Mouse (Mus musculus): ENCODE results near the gene Abhd5. TPM values are rescaled to one million over a fixed set of nuclear protein-coding genes. Genes with fewer than 3 reads are reported as not detected.

The Abhd5 gene
- polyA plus RNA-seq, 1 experiment from 2014 or later: 50.8 TPM

- 0 out of 2 replicates have a peak, but pooled peaks cover 7% of the 10 kb centered on the region for H3K4me1 ChIP-seq (replicated peaks; ENCODE audit: control insufficient read depth, insufficient read depth, low read length)
- peak overlapping the region; percentile 80 for H3K4me3 ChIP-seq (ENCODE audit: low read depth, low read length)
- no peaks in the 10 kb centered on the region for H3K9me3 ChIP-seq (ENCODE audit: control insufficient read depth)
- peak overlapping the region; percentile 88 for H3K27ac ChIP-seq (ENCODE audit: low read depth, low read length)
- H3K36me3 ChIP-seq (ENCODE audit: control insufficient read depth, insufficient read depth): no peaks in the 10 kb centered on the region
- under 1% methylated on average over 30 of the region's 30 CpGs for WGBS
- H3K4me2 ChIP-seq (replicated peaks; ENCODE audit: low read depth): peak overlapping the region; percentile 83
- no peaks in the 10 kb centered on the region for H3K27me3 ChIP-seq (replicated peaks; ENCODE audit: control insufficient read depth, insufficient read depth, low read length)
- peak; percentile 51 for ATAC-seq
- peak overlapping the region; percentile 98 for H3K9ac ChIP-seq (ENCODE audit: low read depth, low read length)
- no peak for TF ChIP-seq CTCF (IDR thresholded peaks at IDR 0.05; ENCODE audit: low read depth)
Measured at GRCm38 (mm10) chr9:122352025-122352392, 601 bp downstream of the Abhd5 start.

DNA sequence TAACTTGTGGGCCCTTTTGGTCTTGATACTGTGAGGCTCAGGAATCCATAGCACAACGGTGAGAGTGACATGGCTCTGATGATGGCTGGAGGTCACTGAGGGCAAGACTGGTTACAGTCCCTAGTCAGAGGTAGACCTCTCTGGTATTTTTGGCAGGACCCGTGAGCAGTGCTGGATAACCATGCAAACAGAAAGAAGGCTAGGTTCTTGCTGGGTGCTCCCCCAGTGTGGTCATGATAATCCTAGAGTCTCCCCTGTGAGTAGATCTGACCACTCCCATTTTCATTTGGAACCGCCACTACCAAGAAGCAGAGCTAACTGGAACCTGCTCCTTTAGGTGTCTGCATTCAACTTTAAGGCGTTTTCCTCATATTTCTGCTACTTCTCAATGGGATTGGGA is 1.5 kb downstream of the Abhd5 start:
- Histone ChIP-seq H3K36me3 (ENCODE audit: control insufficient read depth, insufficient read depth) (no peaks in the 10 kb centered on the region), H3K9ac (ENCODE audit: low read depth, low read length) (no peak overlapping the region), H3K4me2 (replicated peaks; ENCODE audit: low read depth) (peak overlapping the region; percentile 83), H3K4me3 (ENCODE audit: low read depth, low read length) (peak overlapping the region; percentile 80; the same call in 1 of the 2 replicates), H3K4me1 (replicated peaks; ENCODE audit: control insufficient read depth, insufficient read depth, low read length) (0 out of 2 replicates have a peak, but pooled peaks cover 7% of the 10 kb centered on the region), H3K9me3 (ENCODE audit: control insufficient read depth) (no peaks in the 10 kb centered on the region), H3K27ac (ENCODE audit: low read depth, low read length) (no peak overlapping the region; the same call in 1 of the 2 replicates), H3K27me3 (replicated peaks; ENCODE audit: control insufficient read depth, insufficient read depth, low read length) (no peaks in the 10 kb centered on the region)
- WGBS: 78% methylated on average over 4 of the region's 4 CpGs
- ATAC-seq: no peak
- no peak for TF ChIP-seq CTCF (IDR thresholded peaks at IDR 0.05; ENCODE audit: low read depth)

DNA sequence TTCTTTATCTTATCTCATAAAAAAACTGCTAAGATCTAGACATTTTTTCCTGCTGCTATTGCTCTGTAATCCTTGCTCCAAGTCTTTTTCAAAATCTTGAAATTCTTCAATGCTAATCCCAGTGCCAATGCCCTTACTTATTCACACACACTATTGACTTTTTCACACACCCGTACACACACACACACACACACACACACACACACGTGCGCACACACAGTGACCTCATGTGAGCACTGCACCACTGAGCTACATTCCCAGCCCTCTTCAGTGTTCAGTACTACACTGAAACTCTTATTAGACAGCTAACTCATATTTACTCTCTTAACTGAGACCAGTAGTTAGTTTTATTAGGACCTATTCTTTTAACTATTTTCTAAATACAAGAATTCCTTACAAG is 2.8 kb downstream of the Abhd5 start:
- WGBS: 79% methylated on average over 3 of the region's 3 CpGs
- H3K27me3 ChIP-seq (replicated peaks; ENCODE audit: control insufficient read depth, insufficient read depth, low read length): no peaks in the 10 kb centered on the region
- 0 out of 2 replicates have a peak, but pooled peaks cover 7% of the 10 kb centered on the region for H3K4me1 ChIP-seq (replicated peaks; ENCODE audit: control insufficient read depth, insufficient read depth, low read length)
- H3K9ac ChIP-seq (ENCODE audit: low read depth, low read length): no peak overlapping the region
- no peak overlapping the region for H3K27ac ChIP-seq (ENCODE audit: low read depth, low read length)
- no peak for ATAC-seq
- no peaks in the 10 kb centered on the region for H3K36me3 ChIP-seq (ENCODE audit: control insufficient read depth, insufficient read depth)
- no peak overlapping the region for H3K4me3 ChIP-seq (ENCODE audit: low read depth, low read length)
- no peak for TF ChIP-seq CTCF (IDR thresholded peaks at IDR 0.05; ENCODE audit: low read depth)
- H3K9me3 ChIP-seq (ENCODE audit: control insufficient read depth): no peaks in the 10 kb centered on the region
- H3K4me2 ChIP-seq (replicated peaks; ENCODE audit: low read depth): no peak overlapping the region

- TF ChIP-seq CTCF (IDR thresholded peaks at IDR 0.05; ENCODE audit: low read depth): no peak
- Histone ChIP-seq H3K27ac (ENCODE audit: low read depth, low read length) (no peak overlapping the region), H3K4me3 (ENCODE audit: low read depth, low read length) (no peak overlapping the region), H3K4me2 (replicated peaks; ENCODE audit: low read depth) (no peak overlapping the region), H3K9me3 (ENCODE audit: control insufficient read depth) (no peaks in the 10 kb centered on the region), H3K36me3 (ENCODE audit: control insufficient read depth, insufficient read depth) (no peaks in the 10 kb centered on the region), H3K27me3 (replicated peaks; ENCODE audit: control insufficient read depth, insufficient read depth, low read length) (no peaks in the 10 kb centered on the region), H3K9ac (ENCODE audit: low read depth, low read length) (no peak overlapping the region), H3K4me1 (replicated peaks; ENCODE audit: control insufficient read depth, insufficient read depth, low read length) (0 out of 2 replicates have a peak, but pooled peaks cover 5% of the 10 kb centered on the region)
- WGBS: 75% methylated on average over 1 of the region's 1 CpGs
- no peak for ATAC-seq
Measured at GRCm38 (mm10) chr9:122357073-122357472, 5.7 kb downstream of the Abhd5 start.

DNA sequence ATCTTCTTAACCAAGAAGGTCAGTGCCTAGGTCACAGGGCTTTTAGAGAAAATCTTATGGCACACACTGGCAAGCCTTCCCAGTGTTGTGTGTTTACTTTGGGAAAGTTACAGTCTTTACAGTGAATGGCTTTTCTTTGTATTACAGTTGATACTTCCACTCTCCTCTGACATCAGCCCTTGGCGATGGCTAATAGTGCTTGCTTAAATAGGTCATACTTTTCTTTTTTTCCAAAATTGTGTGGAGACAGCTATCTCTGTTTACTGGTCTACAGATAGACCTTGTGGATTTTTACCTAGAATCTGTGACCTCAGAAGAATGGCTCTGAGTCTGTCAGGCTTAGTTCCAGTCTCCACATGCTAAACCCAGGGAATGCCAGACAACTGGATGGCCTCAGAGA is 6.2 kb downstream of the Abhd5 start:
- Histone ChIP-seq H3K27me3 (replicated peaks; ENCODE audit: control insufficient read depth, insufficient read depth, low read length) (no peaks in the 10 kb centered on the region), H3K4me3 (ENCODE audit: low read depth, low read length) (no peak overlapping the region), H3K36me3 (ENCODE audit: control insufficient read depth, insufficient read depth) (no peaks in the 10 kb centered on the region), H3K27ac (ENCODE audit: low read depth, low read length) (no peak overlapping the region), H3K4me1 (replicated peaks; ENCODE audit: control insufficient read depth, insufficient read depth, low read length) (0 out of 2 replicates have a peak, but pooled peaks cover 5% of the 10 kb centered on the region), H3K4me2 (replicated peaks; ENCODE audit: low read depth) (no peak overlapping the region), H3K9ac (ENCODE audit: low read depth, low read length) (no peak overlapping the region), H3K9me3 (ENCODE audit: control insufficient read depth) (no peaks in the 10 kb centered on the region)
- ATAC-seq: no peak
- TF ChIP-seq CTCF (IDR thresholded peaks at IDR 0.05; ENCODE audit: low read depth): no peak
- 88% methylated on average over 1 of the region's 1 CpGs for WGBS

DNA sequence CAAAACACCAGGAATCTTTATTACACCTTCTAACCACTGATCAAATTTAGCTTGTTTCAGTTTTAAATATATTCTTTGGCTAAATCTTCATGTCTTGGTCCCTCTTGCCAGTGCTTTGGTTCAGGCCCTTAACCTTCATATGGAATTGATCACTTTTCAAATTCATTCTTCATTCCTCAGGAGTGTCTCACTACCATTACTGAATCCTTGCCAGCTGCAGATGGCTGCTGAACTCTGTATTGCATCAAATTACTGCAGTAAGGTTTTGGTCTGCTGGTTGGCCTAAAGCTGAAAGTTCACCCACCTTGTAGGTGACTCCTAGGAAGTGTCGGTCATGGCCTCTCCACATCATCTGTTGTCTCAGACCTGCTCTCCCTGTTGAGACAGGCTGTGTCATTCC is 12.8 kb downstream of the Abhd5 start:
- Histone ChIP-seq H3K27me3 (replicated peaks; ENCODE audit: control insufficient read depth, insufficient read depth, low read length) (no peaks in the 10 kb centered on the region), H3K4me2 (replicated peaks; ENCODE audit: low read depth) (no peak overlapping the region), H3K9ac (ENCODE audit: low read depth, low read length) (no peak overlapping the region), H3K4me1 (replicated peaks; ENCODE audit: control insufficient read depth, insufficient read depth, low read length) (no peaks in the 10 kb centered on the region), H3K4me3 (ENCODE audit: low read depth, low read length) (no peak overlapping the region), H3K36me3 (ENCODE audit: control insufficient read depth, insufficient read depth) (peaks cover 4% of the 10 kb centered on the region), H3K27ac (ENCODE audit: low read depth, low read length) (no peak overlapping the region), H3K9me3 (ENCODE audit: control insufficient read depth) (no peaks in the 10 kb centered on the region)
- TF ChIP-seq CTCF (IDR thresholded peaks at IDR 0.05; ENCODE audit: low read depth): no peak
- ATAC-seq: no peak
- 74% methylated on average over 1 of the region's 1 CpGs for whole genome bisulfite sequencing

DNA sequence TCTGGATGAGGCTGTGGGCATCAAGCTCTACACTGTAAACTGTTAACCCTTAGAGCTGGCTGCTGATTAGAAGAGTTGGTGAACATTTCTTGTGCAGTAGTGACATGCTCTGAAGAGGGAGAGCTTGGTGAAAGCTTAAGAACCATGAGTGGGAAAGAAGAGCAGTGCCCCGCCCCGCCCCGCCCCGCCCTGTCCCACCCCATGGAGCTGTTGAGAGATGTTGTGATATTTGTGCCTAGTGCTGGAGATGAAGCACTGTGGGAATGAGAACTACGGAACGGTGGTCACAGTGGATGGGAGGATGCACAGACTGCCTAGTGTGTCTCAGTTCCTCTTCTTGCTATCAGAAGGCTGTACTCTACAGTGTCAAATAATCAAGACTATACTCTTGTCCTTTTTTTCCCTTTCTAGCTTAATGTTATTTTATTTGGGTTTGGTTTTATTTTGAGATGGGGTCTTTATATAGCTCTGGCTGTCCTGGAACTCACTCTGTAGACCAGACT is 18.9 kb downstream of the Abhd5 start:
- ATAC-seq: no peak
- 92% methylated on average over 6 of the region's 6 CpGs for WGBS

More for the DNA sequence above, 18.9 kb downstream of the Abhd5 start:
- Histone ChIP-seq H3K4me2 (replicated peaks; ENCODE audit: low read depth) (no peak overlapping the region), H3K27ac (ENCODE audit: low read depth, low read length) (no peak overlapping the region), H3K27me3 (replicated peaks; ENCODE audit: control insufficient read depth, insufficient read depth, low read length) (no peaks in the 10 kb centered on the region), H3K36me3 (ENCODE audit: control insufficient read depth, insufficient read depth) (peaks cover 9% of the 10 kb centered on the region), H3K4me3 (ENCODE audit: low read depth, low read length) (no peak overlapping the region), H3K9ac (ENCODE audit: low read depth, low read length) (no peak overlapping the region), H3K9me3 (ENCODE audit: control insufficient read depth) (no peaks in the 10 kb centered on the region), H3K4me1 (replicated peaks; ENCODE audit: control insufficient read depth, insufficient read depth, low read length) (no peaks in the 10 kb centered on the region)
- no peak for TF ChIP-seq CTCF (IDR thresholded peaks at IDR 0.05; ENCODE audit: low read depth)
